Mouse (Mus musculus) hindlimb bud, embryonic 11.5 days (tissue): ENCODE data around the gene Btbd3.

Source experiments
- DNase-seq: peaks from one replicate; pipeline ENCODE4 v3.0.0-alpha.2; 2012; ENCODE audit warnings: low read depth, low spot score; ENCODE audit errors: extremely low spot score

Btbd3 gene

DNA sequence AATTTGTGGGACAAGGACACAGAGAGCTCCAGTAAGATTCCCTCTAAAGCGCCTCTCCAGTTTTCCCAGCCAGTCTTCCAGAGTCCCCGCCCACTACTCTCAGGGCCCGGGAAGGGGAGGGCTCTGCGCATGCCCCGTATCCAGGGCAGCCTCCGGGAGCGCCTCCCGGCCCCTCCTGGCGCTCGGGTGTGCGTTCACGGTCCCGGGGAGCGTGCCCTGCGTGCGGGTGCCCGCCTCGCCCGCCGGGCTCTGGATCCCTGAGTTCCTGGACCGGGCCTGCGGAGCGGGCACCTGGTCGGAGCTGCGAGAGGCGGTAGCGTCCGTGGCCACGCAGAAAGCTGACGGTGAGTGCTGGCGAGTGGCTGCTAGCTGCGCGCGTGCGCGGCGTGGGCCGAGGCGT is at the start of gene Btbd3:
TSS of gene Btbd3 (plus strand) at position 155 of the 400 bp plus-strand sequence.
- no peak for DNase-seq

DNA sequence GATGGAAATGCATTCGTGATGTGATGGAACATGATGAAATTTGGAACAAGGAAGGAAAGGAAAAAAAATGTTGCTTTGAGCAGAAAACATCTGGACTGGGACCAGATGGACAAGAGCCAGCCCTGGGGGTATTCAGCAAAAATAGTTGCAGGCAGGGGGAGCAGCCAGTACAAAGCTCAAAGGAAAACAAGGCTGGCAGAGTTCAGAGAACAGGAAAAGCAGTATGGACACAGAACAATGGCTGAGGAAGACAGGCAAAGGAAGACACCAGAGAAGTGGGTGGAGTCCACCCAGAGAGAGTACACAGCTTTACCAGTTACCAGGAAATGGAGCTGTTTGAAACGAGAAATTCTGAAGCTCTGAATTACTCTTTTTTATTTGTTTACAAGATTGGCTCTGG is 40.8 kb upstream of the Btbd3 start:
- DNase-seq = no peak

- DNase-seq = no peak
These were observed 36.1 kb upstream of the Btbd3 start for GRCm38 (mm10) chr2:138220269-138220668.

- DNase-seq = no peak
These were observed 24.1 kb upstream of the Btbd3 start for GRCm38 (mm10) chr2:138232247-138232646.

GRCm38 (mm10) chr2:138236149-138236548 is 20.2 kb upstream of the Btbd3 start:
- DNase-seq = no peak

- no peak for DNase-seq
These were observed 13.9 kb upstream of the Btbd3 start for GRCm38 (mm10) chr2:138242452-138242851.

DNA sequence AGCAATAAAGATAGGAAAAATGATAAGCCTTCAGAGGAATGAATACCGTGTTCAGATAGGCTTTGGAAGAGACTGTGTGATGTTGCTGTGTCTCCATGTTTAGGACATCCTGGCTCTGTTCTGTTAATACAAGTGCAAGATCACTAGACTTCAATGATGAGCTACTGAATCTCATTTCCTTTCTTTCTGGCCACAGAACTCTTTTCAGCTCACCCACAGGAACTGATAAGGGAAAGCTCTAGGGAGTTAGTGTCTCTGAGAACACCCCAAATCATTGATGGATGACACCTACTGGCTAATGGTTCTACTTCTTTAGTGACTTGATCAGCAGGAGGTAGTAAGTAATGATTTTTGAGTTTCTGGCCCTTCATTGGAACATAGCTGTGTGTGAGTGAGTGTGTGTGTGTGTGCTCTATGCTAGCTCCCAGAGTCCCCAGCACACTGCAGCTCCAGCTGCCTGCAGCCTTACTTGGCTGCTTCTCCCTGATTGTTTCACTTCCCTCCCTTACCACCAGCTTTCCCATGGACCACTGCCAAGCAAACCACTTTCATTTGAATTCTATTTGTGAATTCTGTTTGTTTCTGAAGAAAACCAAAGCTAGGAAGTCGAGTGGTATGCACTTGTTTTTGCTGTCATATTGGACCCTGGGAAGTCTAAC is 10.6 kb upstream of the Btbd3 start:
- no peak for DNase-seq

- no peak for DNase-seq
These were observed 8.4 kb upstream of the Btbd3 start for GRCm38 (mm10) chr2:138247986-138248385.

- DNase-seq = no peak
These were observed 596 bp downstream of the Btbd3 start for GRCm38 (mm10) chr2:138256851-138257471.

DNA sequence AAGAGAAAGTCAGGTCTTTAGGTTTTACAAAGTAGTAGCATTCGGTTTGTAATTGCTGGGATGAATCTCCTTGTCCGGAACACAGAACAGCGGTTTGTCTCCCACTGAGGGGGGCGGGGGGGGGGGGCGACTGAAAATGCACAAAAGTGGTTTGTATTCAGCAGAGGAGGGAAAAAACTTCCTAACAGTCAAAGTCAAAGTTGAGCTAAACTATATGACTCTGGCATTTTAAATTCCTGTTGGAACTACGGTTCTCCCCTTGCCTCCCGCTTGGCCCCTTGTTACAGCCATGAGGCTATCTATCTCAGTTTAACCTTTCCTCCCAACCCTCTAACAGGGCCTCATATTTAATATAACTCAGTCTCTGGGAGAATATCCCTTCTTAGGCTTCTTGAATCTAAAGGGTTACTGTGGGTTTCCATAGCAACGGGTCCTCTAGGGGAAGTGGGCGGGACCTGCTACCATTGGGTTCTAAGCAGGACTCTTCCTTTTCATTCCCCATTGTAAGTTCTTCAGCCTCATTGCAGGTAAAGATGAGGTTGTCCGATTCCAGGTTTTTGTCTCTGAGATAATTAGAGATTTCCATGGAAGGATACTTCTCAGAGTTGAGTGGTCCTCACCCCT is 1.4 kb downstream of the Btbd3 start:
- DNase-seq = peak; percentile 70

DNA sequence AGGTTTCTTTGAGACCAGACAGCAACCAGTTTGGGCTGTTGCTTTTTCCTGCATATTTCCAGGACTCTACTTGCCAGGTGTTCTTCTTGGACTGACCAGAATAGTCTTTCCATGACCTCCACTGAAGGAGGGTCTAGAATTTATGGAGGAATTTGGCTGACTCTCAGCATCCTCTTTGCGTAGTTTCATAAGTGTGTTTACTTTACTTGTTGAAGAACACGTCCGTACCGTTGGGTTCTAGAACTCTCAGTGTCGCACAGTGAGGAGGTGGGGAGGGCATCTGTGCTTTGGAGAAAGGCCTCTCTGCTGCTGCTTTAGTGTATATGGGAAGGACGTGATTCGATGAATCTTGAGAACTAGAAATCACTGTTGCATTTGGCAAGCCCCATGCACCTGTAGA is 4.8 kb downstream of the Btbd3 start:
- no peak for DNase-seq

DNA sequence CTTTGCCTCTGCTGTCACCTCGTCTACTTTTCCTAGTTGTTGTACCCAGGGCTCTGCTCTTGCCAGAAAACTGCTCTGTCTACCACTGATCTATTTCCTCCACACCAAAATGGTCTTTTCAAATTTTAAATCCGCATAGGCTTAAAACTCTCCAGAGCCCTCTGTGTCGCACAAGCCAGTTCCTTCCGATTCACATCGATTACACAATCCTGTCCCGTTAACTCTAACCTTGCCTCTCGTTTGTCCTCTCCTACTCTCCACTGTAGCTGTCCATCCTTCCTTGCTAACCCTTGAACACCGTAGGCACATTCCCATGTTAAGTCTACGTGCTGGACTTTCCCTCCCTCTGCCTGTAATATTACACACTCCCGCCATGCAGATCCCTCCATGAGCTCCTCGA is 6.5 kb downstream of the Btbd3 start:
- DNase-seq = no peak

- no peak for DNase-seq
These were observed 9.1 kb downstream of the Btbd3 start for GRCm38 (mm10) chr2:138265356-138266005.

- no peak for DNase-seq
These were observed 10.3 kb downstream of the Btbd3 start for GRCm38 (mm10) chr2:138266679-138267078.

DNA sequence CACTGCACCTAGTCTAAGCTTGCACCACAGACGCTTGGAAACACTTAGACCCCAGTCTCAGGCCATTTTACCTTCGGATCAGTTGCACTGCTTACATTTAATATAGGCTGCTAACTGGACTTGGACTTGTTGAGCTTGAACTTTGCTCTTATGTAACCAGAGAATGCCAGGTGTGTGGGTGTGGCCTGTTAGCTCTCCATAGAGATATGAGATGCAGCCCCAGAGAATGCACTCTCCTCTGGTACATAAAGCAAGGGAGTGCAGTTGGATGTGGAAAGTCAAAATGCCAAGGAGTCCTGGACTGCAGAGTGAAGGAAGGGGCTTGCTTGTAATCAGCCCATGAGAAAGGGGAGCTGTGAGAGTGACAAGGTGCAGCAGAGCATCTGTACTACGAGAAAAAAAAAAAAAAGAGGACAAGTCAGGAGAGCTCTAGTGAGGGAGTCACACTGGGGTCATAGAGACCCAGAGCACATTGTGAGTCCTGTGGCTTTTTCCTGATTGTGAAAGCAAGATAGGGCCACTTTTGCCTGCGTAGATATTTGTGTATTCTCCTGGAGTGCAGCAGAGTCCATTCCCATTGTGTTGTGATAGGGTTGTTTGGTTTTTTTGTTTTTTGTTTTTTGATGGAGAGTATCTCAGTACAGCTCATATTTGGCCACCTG is 11.6 kb downstream of the Btbd3 start:
- DNase-seq = no peak

- DNase-seq = no peak
These were observed 13.0 kb downstream of the Btbd3 start for GRCm38 (mm10) chr2:138269330-138269729.

- no peak for DNase-seq
These were observed 17.2 kb downstream of the Btbd3 start for GRCm38 (mm10) chr2:138273404-138274073.

DNA sequence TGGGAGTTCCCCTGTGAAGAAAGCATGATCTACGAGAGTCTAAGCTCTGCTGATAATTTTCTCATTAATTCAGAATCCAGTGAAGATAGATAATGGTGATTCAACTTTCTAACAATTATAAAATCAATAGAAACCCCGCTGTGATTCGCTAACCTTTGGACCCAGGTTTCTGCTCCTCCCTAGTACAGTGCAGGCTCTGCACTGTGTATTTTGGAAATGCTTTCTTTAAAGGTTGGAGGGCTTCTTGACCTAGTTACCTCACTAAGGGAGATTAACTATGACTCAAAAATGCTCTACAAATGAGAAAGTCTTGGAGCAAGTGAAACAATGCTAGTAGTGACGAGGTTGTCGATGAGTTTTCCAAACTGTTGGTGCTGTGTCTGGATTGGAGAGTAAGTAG is 17.7 kb downstream of the Btbd3 start:
- no peak for DNase-seq

- DNase-seq = no peak
These were observed 21.7 kb downstream of the Btbd3 start for GRCm38 (mm10) chr2:138277842-138278691.
